Mouse (Mus musculus) monocyte, adult 2 months (primary cell): Measurements from ENCODE around the gene Igsf8.
A peak's percentile ranks its signal among the peaks of the same experiment; 100 is the strongest.
"Not testable (repeated sequence)": the region's sequence is repeated elsewhere in the genome, so short reads cannot be mapped to it uniquely, and the experiment has no call there.

Source experiments
- DNase-seq, 2 experiments: peaks; one replicate each; pipeline ENCODE4 v3.0.0; 2022; ENCODE audit warnings: low spot score in 2 of 2, low read depth in 1 of 2

The Igsf8 gene

GRCm38 (mm10) chr1:172261477-172262078, at the start of gene Igsf8:
Igsf8 (plus strand) TSS chr1:172261641.
- DNase-seq = no peak

- DNase-seq = no peak
Measured at GRCm38 (mm10) chr1:172212776-172213175, 48.7 kb upstream of the Igsf8 start.

- DNase-seq = no peak
Measured at GRCm38 (mm10) chr1:172213771-172214170, 47.7 kb upstream of the Igsf8 start.

GRCm38 (mm10) chr1:172214748-172215147, 46.7 kb upstream of the Igsf8 start:
- DNase-seq = no peak

GRCm38 (mm10) chr1:172217148-172217547, 44.3 kb upstream of the Igsf8 start:
- DNase-seq = peak; percentile 75 to 87

- no peak for DNase-seq
Measured at GRCm38 (mm10) chr1:172218164-172218910, 43.1 kb upstream of the Igsf8 start.

GRCm38 (mm10) chr1:172219451-172220406, 41.7 kb upstream of the Igsf8 start, which contains the start of gene Casq1:
Casq1 (minus strand) TSS chr1:172219868.
- no peak for DNase-seq

- no peak for DNase-seq
Measured at GRCm38 (mm10) chr1:172220414-172220813, 41.0 kb upstream of the Igsf8 start.

GRCm38 (mm10) chr1:172221297-172222063, 40.0 kb upstream of the Igsf8 start:
- no peak for DNase-seq

GRCm38 (mm10) chr1:172228209-172228608, 33.2 kb upstream of the Igsf8 start:
- no peak for DNase-seq

- no peak for DNase-seq
Measured at GRCm38 (mm10) chr1:172229215-172229614, 32.2 kb upstream of the Igsf8 start.

- peak in 1 of 2 experiments; percentile 8 for DNase-seq
Measured at GRCm38 (mm10) chr1:172240945-172241708, 20.3 kb upstream of the Igsf8 start.

- no peak for DNase-seq
Measured at GRCm38 (mm10) chr1:172242401-172242800, 19.0 kb upstream of the Igsf8 start.

- DNase-seq = no peak
Measured at GRCm38 (mm10) chr1:172243547-172244205, 17.8 kb upstream of the Igsf8 start.

- DNase-seq = not testable (repeated sequence)
Measured at GRCm38 (mm10) chr1:172244645-172245044, 16.8 kb upstream of the Igsf8 start.

- no peak for DNase-seq
Measured at GRCm38 (mm10) chr1:172247216-172247615, 14.2 kb upstream of the Igsf8 start.

GRCm38 (mm10) chr1:172247679-172248078, 13.8 kb upstream of the Igsf8 start:
- no peak for DNase-seq

- no peak for DNase-seq
Measured at GRCm38 (mm10) chr1:172258314-172258713, 3.1 kb upstream of the Igsf8 start, which contains the start of gene Atp1a4. Atp1a4 (minus strand) TSS chr1:172258414.

GRCm38 (mm10) chr1:172271208-172271607, 9.8 kb downstream of the Igsf8 start:
- DNase-seq = no peak
